In the genomic region with DNA sequence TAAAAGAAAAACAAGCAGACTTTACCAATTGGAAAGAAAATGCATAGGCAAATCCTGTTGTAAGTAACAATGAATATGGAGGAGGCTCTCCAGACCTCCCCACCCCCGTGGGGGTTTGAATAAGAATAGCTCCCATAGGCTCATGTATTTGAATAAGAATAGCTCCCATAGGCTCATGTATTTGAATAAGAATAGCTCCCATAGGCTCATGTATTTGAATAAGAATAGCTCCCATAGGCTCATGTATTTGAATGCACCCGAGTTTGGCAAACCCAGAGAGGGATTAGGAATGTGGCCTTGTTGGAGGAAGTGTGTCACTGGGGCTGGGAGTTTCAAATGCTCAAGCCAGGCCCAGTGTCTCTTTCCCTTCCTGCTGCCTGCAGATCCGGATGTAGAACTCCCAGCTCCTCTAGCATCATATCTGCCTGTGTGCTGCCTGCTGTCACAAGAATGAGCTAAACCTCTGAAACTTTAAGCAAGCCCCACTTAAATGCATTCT, we compare ENCODE assay signal across 23 mouse cellular contexts.
DNase-seq lines count a peak whose midpoint lies in the region; ATAC-seq and TF ChIP-seq lines count a peak whose summit lies in the region.
"Had no signal": no experiment of that assay in that cellular context is flagged by ENCODE, and none has a peak within 500 bp of the region (broad histone marks: within the 10 kb centered on the region; RNA-seq: fewer than 3 reads in every experiment).

No protein-coding gene starts in this region.

- no peak overlapping the region for H3K27ac ChIP-seq in midbrain, embryonic 11.5 days (ENCODE audit: low read depth, low read length)
- H3K27ac ChIP-seq in midbrain, postnatal 0 days (ENCODE audit: low read depth, low read length), result no peak overlapping the region
- peak overlapping the region; percentile 84 for H3K27ac ChIP-seq in ES-E14 (ENCODE audit: insufficient read depth, low read depth, low read length, poor library complexity, severe bottlenecking)
- no peak overlapping the region for H3K27ac ChIP-seq in kidney, adult 2 months (ENCODE audit: insufficient read depth, low read depth, low read length)
- H3K27ac ChIP-seq: embryonic facial prominence, embryonic 13.5 days; embryonic facial prominence, embryonic 15.5 days; forebrain, embryonic 10.5 days; forebrain, embryonic 12.5 days had no signal

- in situ Hi-C loops in ES-E14 (cut with MboI; ENCODE audit: low sequenced_read_pairs in 2 of 2, unreplicated experiment in 2 of 2), result no loop called here

- no peak overlapping the region for H3K4me2 ChIP-seq in midbrain, embryonic 11.5 days
- H3K4me2 ChIP-seq in midbrain, postnatal 0 days (ENCODE audit: low read depth, low read length, poor library complexity, severe bottlenecking), result no peak overlapping the region
- H3K4me2 ChIP-seq: embryonic facial prominence, embryonic 13.5 days; embryonic facial prominence, embryonic 15.5 days; forebrain, embryonic 12.5 days had no signal

- no peak for TF ChIP-seq POLR2A in kidney, adult 2 months (IDR thresholded peaks at IDR 0.05; ENCODE audit: low read depth, low read length)

- TF ChIP-seq CTCF in midbrain, postnatal 0 days (IDR thresholded peaks at IDR 0.05), result no peak
- no peak for TF ChIP-seq CTCF in kidney, adult 2 months (conservative IDR thresholded peaks at IDR 0.05; ENCODE audit: insufficient read depth, insufficient read length, low read depth, low read length)

- ATAC-seq in midbrain, embryonic 11.5 days (ENCODE audit: low FRiP score), result peak; percentile 24; the same call in 1 of the 2 replicates
- no peak for ATAC-seq in midbrain, postnatal 0 days (ENCODE audit: low FRiP score)
- ATAC-seq: forebrain, embryonic 14.5 days; forebrain, embryonic 16.5 days had no signal

- WGBS in midbrain, embryonic 11.5 days, result 65% methylated on average over 3 of the region's 3 CpGs
- WGBS in midbrain, postnatal 0 days, result 55% methylated on average over 3 of the region's 3 CpGs
- WGBS in kidney, adult 2 months, result 81% methylated on average over 3 of the region's 3 CpGs

- H3K9me3 ChIP-seq in midbrain, embryonic 11.5 days (ENCODE audit: control insufficient read depth, low read length), result peaks cover 4% of the 10 kb centered on the region; the same call in 1 of the 2 replicates
- no peaks in the 10 kb centered on the region for H3K9me3 ChIP-seq in midbrain, postnatal 0 days (ENCODE audit: low read length)
- H3K9me3 ChIP-seq in ES-E14 (ENCODE audit: control insufficient read depth, insufficient read depth, low read depth, low read length), result peaks cover 2% of the 10 kb centered on the region; the same call in 1 of the 2 replicates
- H3K9me3 ChIP-seq: embryonic facial prominence, embryonic 15.5 days had no signal

- H3K36me3 ChIP-seq in midbrain, embryonic 11.5 days (ENCODE audit: control insufficient read depth, insufficient read depth, low read length), result no peaks in the 10 kb centered on the region
- H3K36me3 ChIP-seq in midbrain, postnatal 0 days (ENCODE audit: insufficient read depth, low read length), result no peaks in the 10 kb centered on the region
- no peaks in the 10 kb centered on the region for H3K36me3 ChIP-seq in ES-E14 (ENCODE audit: control insufficient read depth, insufficient read depth, low read length, poor library complexity, severe bottlenecking)
- no peaks in the 10 kb centered on the region for H3K36me3 ChIP-seq in kidney, adult 2 months (ENCODE audit: control insufficient read depth, insufficient read depth, low read length)
- H3K36me3 ChIP-seq: embryonic facial prominence, embryonic 13.5 days; embryonic facial prominence, embryonic 15.5 days; forebrain, embryonic 10.5 days; forebrain, embryonic 12.5 days had no signal

- no peak overlapping the region for H3K9ac ChIP-seq in midbrain, embryonic 11.5 days (ENCODE audit: low read length)
- H3K9ac ChIP-seq in midbrain, postnatal 0 days (replicated peaks; ENCODE audit: low read length, poor library complexity, severe bottlenecking), result no peak overlapping the region
- no peak overlapping the region for H3K9ac ChIP-seq in ES-E14 (ENCODE audit: insufficient read depth, low read depth, low read length, poor library complexity, severe bottlenecking)
- H3K9ac ChIP-seq: embryonic facial prominence, embryonic 13.5 days; embryonic facial prominence, embryonic 15.5 days; forebrain, embryonic 12.5 days had no signal

- no peaks in the 10 kb centered on the region for H3K27me3 ChIP-seq in midbrain, embryonic 11.5 days (ENCODE audit: control insufficient read depth, insufficient read depth, low read length)
- no peaks in the 10 kb centered on the region for H3K27me3 ChIP-seq in midbrain, postnatal 0 days (ENCODE audit: insufficient read depth, low read length)
- no peaks in the 10 kb centered on the region for H3K27me3 ChIP-seq in kidney, adult 2 months (replicated peaks; ENCODE audit: control insufficient read depth, insufficient read depth, low read length)
- H3K27me3 ChIP-seq: embryonic facial prominence, embryonic 13.5 days; embryonic facial prominence, embryonic 15.5 days; forebrain, embryonic 12.5 days had no signal

- no peaks in the 10 kb centered on the region for H3K4me1 ChIP-seq in midbrain, embryonic 11.5 days (ENCODE audit: control insufficient read depth, insufficient read depth, low read length)
- H3K4me1 ChIP-seq in midbrain, postnatal 0 days (ENCODE audit: insufficient read depth, low read length), result no peaks in the 10 kb centered on the region
- no peaks in the 10 kb centered on the region for H3K4me1 ChIP-seq in ES-E14 (ENCODE audit: control insufficient read depth in 2 of 2, insufficient read depth in 2 of 2, low read length in 2 of 2, poor library complexity in 1 of 2)
- H3K4me1 ChIP-seq in kidney, adult 2 months (ENCODE audit: control insufficient read depth, insufficient read depth, low read length), result no peaks in the 10 kb centered on the region
- H3K4me1 ChIP-seq: embryonic facial prominence, embryonic 13.5 days; embryonic facial prominence, embryonic 15.5 days; forebrain, embryonic 10.5 days; forebrain, embryonic 12.5 days had no signal

- DNase-seq in midbrain, embryonic 11.5 days (ENCODE audit: low spot score, missing footprints), result no peak
- DNase-seq in midbrain, postnatal 0 days (ENCODE audit: low spot score), result no peak
- DNase-seq in ES-E14 (ENCODE audit: low read depth, low spot score), result no peak
- DNase-seq in ZHBTc4 (ENCODE audit: low read depth, low spot score), result peak; percentile 72
- no peak for DNase-seq in kidney, adult 2 months
- DNase-seq in right cerebral cortex, postnatal 25 days, result no peak
- DNase-seq: adrenal gland, adult 2 months; adrenal gland, postnatal 10 days; adrenal gland, postnatal 25 days; cerebellum, adult 11 months; cerebellum, adult 18-20 months; cerebellum, adult 8-10 months; cerebellum, adult 9-11 months; cerebellum, postnatal 14 days; cerebellum, postnatal 36 days; embryo, embryonic 11 days had no signal

- no peak overlapping the region for H3K4me3 ChIP-seq in midbrain, embryonic 11.5 days (ENCODE audit: low read depth, low read length)
- H3K4me3 ChIP-seq in midbrain, postnatal 0 days (ENCODE audit: low read depth, low read length), result no peak overlapping the region
- H3K4me3 ChIP-seq in ES-E14 (ENCODE audit: insufficient read depth in 1 of 2, low read depth in 1 of 2, low read length in 2 of 2, poor library complexity in 1 of 2, severe bottlenecking in 1 of 2), result no peak overlapping the region
- no peak overlapping the region for H3K4me3 ChIP-seq in kidney, adult 2 months (ENCODE audit: insufficient read depth, low read depth, low read length)
- H3K4me3 ChIP-seq: embryonic facial prominence, embryonic 13.5 days; embryonic facial prominence, embryonic 15.5 days; erythroblast, embryonic 14.5 days; forebrain, embryonic 10.5 days; forebrain, embryonic 12.5 days had no signal

TF ChIP-seq in ES-E14, 5 proteins besides CTCF, POLR2A, EP300 and RAD21:
- TF ChIP-seq HCFC1 (IDR thresholded peaks at IDR 0.05; ENCODE audit: borderline replicate concordance, insufficient read depth, low read length), result no peak
- no peak for TF ChIP-seq ZNF384 (IDR thresholded peaks at IDR 0.05; ENCODE audit: low read depth, low read length)
- no peak for TF ChIP-seq CHD2 (IDR thresholded peaks at IDR 0.05; ENCODE audit: low read depth, low read length)
- TF ChIP-seq MAFK (IDR thresholded peaks at IDR 0.05; ENCODE audit: insufficient read depth, low read depth, low read length), result no peak
- no peak for TF ChIP-seq ZC3H11A (IDR thresholded peaks at IDR 0.05; ENCODE audit: borderline replicate concordance, low read depth, low read length)
